Mouse (Mus musculus): Measurements from ENCODE around the gene Ablim1. TPM values are rescaled to one million over a fixed set of nuclear protein-coding genes. Genes with fewer than 3 reads are reported as not detected.

The Ablim1 gene
- polyA plus RNA-seq, 1 experiment from 2014 or later = 57.3 TPM

- Histone ChIP-seq H3K27me3 (replicated peaks; ENCODE audit: control insufficient read depth, insufficient read depth, low read length) (no peaks in the 10 kb centered on the region), H3K27ac (ENCODE audit: low read depth, low read length) (no peak overlapping the region), H3K9me3 (ENCODE audit: control insufficient read depth, low read length) (no peaks in the 10 kb centered on the region; the same call in 1 of the 2 replicates), H3K9ac (ENCODE audit: low read depth, low read length) (no peak overlapping the region), H3K4me2 (ENCODE audit: low read length) (no peak overlapping the region), H3K36me3 (ENCODE audit: control insufficient read depth, insufficient read depth, low read length) (0 out of 2 replicates have a peak, but pooled peaks cover 2% of the 10 kb centered on the region), H3K4me3 (ENCODE audit: low read length) (no peak overlapping the region), H3K4me1 (ENCODE audit: control insufficient read depth, insufficient read depth, low read depth, low read length) (peaks cover 6% of the 10 kb centered on the region)
- WGBS = 74% methylated on average over 10 of the region's 10 CpGs
- no peak for ATAC-seq
These were observed 187.8 kb downstream of the Ablim1 start for GRCm38 (mm10) chr19:57126950-57127349.

GRCm38 (mm10) chr19:57124906-57125305, 189.8 kb downstream of the Ablim1 start:
- H3K9me3 ChIP-seq (ENCODE audit: control insufficient read depth, low read length) = no peaks in the 10 kb centered on the region; the same call in 1 of the 2 replicates
- no peaks in the 10 kb centered on the region for H3K27me3 ChIP-seq (replicated peaks; ENCODE audit: control insufficient read depth, insufficient read depth, low read length)
- 80% methylated on average over 4 of the region's 4 CpGs for WGBS
- no peak for ATAC-seq
- H3K27ac ChIP-seq (ENCODE audit: low read depth, low read length) = no peak overlapping the region
- H3K4me2 ChIP-seq (ENCODE audit: low read length) = no peak overlapping the region
- 0 out of 2 replicates have a peak, but pooled peaks cover 2% of the 10 kb centered on the region for H3K36me3 ChIP-seq (ENCODE audit: control insufficient read depth, insufficient read depth, low read length)
- H3K4me3 ChIP-seq (ENCODE audit: low read length) = no peak overlapping the region
- H3K9ac ChIP-seq (ENCODE audit: low read depth, low read length) = no peak overlapping the region
- peaks cover 6% of the 10 kb centered on the region for H3K4me1 ChIP-seq (ENCODE audit: control insufficient read depth, insufficient read depth, low read depth, low read length)

- peak; percentile 51 for ATAC-seq
- 73% methylated on average over 2 of the region's 2 CpGs for WGBS
- no peak overlapping the region; the same call in 1 of the 2 replicates for H3K9ac ChIP-seq (ENCODE audit: low read depth, low read length)
- H3K9me3 ChIP-seq (ENCODE audit: control insufficient read depth, low read length) = no peaks in the 10 kb centered on the region; the same call in 1 of the 2 replicates
- H3K27ac ChIP-seq (ENCODE audit: low read depth, low read length) = peak overlapping the region; percentile 68
- no peak overlapping the region for H3K4me3 ChIP-seq (ENCODE audit: low read length)
- no peak overlapping the region for H3K4me2 ChIP-seq (ENCODE audit: low read length)
- H3K4me1 ChIP-seq (ENCODE audit: control insufficient read depth, insufficient read depth, low read depth, low read length) = peaks cover 9% of the 10 kb centered on the region
- H3K36me3 ChIP-seq (ENCODE audit: control insufficient read depth, insufficient read depth, low read length) = 0 out of 2 replicates have a peak, but pooled peaks cover 2% of the 10 kb centered on the region
- no peaks in the 10 kb centered on the region for H3K27me3 ChIP-seq (replicated peaks; ENCODE audit: control insufficient read depth, insufficient read depth, low read length)
These were observed 190.6 kb downstream of the Ablim1 start for GRCm38 (mm10) chr19:57124138-57124519.

DNA sequence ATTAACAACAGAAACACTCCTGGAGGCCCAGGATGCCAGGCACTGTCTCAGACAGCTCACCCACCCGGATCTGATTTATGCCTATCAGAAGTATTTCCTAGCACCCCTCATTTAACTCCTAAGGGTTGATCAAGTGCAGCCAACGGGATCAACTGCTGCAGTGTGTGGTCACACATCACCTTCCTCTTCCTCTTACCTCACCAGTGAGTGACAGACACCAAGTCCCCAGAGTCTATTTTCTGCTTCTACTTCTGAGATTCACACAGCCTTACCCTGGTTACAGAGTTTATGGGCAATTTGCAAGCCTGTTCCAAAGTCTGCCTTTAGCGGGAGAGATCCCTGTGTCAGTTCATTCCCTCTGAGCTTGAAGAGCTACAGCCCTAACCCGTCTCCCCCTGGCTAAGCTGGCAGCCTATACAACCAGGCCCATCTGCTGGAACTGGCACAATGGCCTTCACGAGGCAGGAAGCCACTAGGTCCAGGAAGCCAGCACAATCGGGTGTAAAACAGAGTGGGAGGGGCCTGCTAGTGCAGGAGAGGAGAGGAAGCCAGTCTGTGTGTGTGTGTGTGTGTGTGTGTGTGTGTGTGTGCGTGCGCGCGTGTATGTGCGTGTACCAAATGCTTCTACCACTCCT, 191.1 kb downstream of the Ablim1 start:
- Histone ChIP-seq H3K4me2 (ENCODE audit: low read length) (no peak overlapping the region), H3K27me3 (replicated peaks; ENCODE audit: control insufficient read depth, insufficient read depth, low read length) (no peaks in the 10 kb centered on the region), H3K9ac (ENCODE audit: low read depth, low read length) (no peak overlapping the region; the same call in 1 of the 2 replicates), H3K4me3 (ENCODE audit: low read length) (no peak overlapping the region), H3K4me1 (ENCODE audit: control insufficient read depth, insufficient read depth, low read depth, low read length) (peaks cover 14% of the 10 kb centered on the region), H3K9me3 (ENCODE audit: control insufficient read depth, low read length) (no peaks in the 10 kb centered on the region; the same call in 1 of the 2 replicates), H3K36me3 (ENCODE audit: control insufficient read depth, insufficient read depth, low read length) (0 out of 2 replicates have a peak, but pooled peaks cover 2% of the 10 kb centered on the region), H3K27ac (ENCODE audit: low read depth, low read length) (peak overlapping the region; percentile 68)
- peak; percentile 77 for ATAC-seq
- 57% methylated on average over 11 of the region's 11 CpGs for WGBS

DNA sequence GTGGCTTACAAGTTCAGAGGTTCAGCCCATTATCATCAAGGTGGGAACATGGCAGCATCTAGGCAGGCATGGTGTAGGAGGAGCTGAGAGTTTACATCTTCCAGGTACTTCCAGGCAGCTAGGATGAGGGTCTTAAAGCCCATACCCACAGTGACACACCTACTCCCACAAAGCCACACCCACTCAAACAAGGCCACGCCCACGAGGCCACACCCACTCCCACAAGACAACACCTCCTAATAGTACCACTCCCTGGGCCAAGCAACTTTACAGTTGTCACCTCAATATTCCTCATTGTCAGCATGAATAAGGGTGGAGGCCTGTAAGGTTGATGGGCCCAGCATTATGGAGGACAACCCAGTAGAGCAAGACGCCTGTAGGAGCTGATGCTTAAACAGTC, 192.5 kb downstream of the Ablim1 start:
- H3K4me2 ChIP-seq (ENCODE audit: low read length) = no peak overlapping the region
- H3K4me3 ChIP-seq (ENCODE audit: low read length) = no peak overlapping the region
- no peak overlapping the region for H3K27ac ChIP-seq (ENCODE audit: low read depth, low read length)
- H3K9me3 ChIP-seq (ENCODE audit: control insufficient read depth, low read length) = no peaks in the 10 kb centered on the region; the same call in 1 of the 2 replicates
- 96% methylated on average over 3 of the region's 3 CpGs for WGBS
- no peak overlapping the region for H3K9ac ChIP-seq (ENCODE audit: low read depth, low read length)
- ATAC-seq = no peak
- H3K27me3 ChIP-seq (replicated peaks; ENCODE audit: control insufficient read depth, insufficient read depth, low read length) = no peaks in the 10 kb centered on the region
- 0 out of 2 replicates have a peak, but pooled peaks cover 2% of the 10 kb centered on the region for H3K36me3 ChIP-seq (ENCODE audit: control insufficient read depth, insufficient read depth, low read length)
- H3K4me1 ChIP-seq (ENCODE audit: control insufficient read depth, insufficient read depth, low read depth, low read length) = peaks cover 24% of the 10 kb centered on the region

- no peak for ATAC-seq
- H3K4me2 ChIP-seq (ENCODE audit: low read length) = no peak overlapping the region
These were observed 193.7 kb downstream of the Ablim1 start for GRCm38 (mm10) chr19:57121036-57121435.

GRCm38 (mm10) chr19:57119661-57120060, 195.1 kb downstream of the Ablim1 start:
- WGBS = 70% methylated on average over 3 of the region's 3 CpGs
- H3K27ac ChIP-seq (ENCODE audit: low read depth, low read length) = 0 out of 2 replicates have a peak overlapping the region, but pooled peaks have one; percentile 19
- H3K4me3 ChIP-seq (ENCODE audit: low read length) = no peak overlapping the region
- H3K9ac ChIP-seq (ENCODE audit: low read depth, low read length) = no peak overlapping the region
- H3K36me3 ChIP-seq (ENCODE audit: control insufficient read depth, insufficient read depth, low read length) = no peaks in the 10 kb centered on the region
- H3K4me1 ChIP-seq (ENCODE audit: control insufficient read depth, insufficient read depth, low read depth, low read length) = peaks cover 30% of the 10 kb centered on the region
- no peak overlapping the region for H3K4me2 ChIP-seq (ENCODE audit: low read length)
- no peaks in the 10 kb centered on the region for H3K27me3 ChIP-seq (replicated peaks; ENCODE audit: control insufficient read depth, insufficient read depth, low read length)
- H3K9me3 ChIP-seq (ENCODE audit: control insufficient read depth, low read length) = no peaks in the 10 kb centered on the region
- no peak for ATAC-seq

More at GRCm38 (mm10) chr19:57121036-57121435, 193.7 kb downstream of the Ablim1 start:
- no peaks in the 10 kb centered on the region for H3K9me3 ChIP-seq (ENCODE audit: control insufficient read depth, low read length)
- no peaks in the 10 kb centered on the region for H3K36me3 ChIP-seq (ENCODE audit: control insufficient read depth, insufficient read depth, low read length)
- no peaks in the 10 kb centered on the region for H3K27me3 ChIP-seq (replicated peaks; ENCODE audit: control insufficient read depth, insufficient read depth, low read length)
- WGBS = 86% methylated on average over 4 of the region's 4 CpGs
- H3K9ac ChIP-seq (ENCODE audit: low read depth, low read length) = no peak overlapping the region
- peaks cover 30% of the 10 kb centered on the region for H3K4me1 ChIP-seq (ENCODE audit: control insufficient read depth, insufficient read depth, low read depth, low read length)
- no peak overlapping the region for H3K27ac ChIP-seq (ENCODE audit: low read depth, low read length)
- H3K4me3 ChIP-seq (ENCODE audit: low read length) = no peak overlapping the region

DNA sequence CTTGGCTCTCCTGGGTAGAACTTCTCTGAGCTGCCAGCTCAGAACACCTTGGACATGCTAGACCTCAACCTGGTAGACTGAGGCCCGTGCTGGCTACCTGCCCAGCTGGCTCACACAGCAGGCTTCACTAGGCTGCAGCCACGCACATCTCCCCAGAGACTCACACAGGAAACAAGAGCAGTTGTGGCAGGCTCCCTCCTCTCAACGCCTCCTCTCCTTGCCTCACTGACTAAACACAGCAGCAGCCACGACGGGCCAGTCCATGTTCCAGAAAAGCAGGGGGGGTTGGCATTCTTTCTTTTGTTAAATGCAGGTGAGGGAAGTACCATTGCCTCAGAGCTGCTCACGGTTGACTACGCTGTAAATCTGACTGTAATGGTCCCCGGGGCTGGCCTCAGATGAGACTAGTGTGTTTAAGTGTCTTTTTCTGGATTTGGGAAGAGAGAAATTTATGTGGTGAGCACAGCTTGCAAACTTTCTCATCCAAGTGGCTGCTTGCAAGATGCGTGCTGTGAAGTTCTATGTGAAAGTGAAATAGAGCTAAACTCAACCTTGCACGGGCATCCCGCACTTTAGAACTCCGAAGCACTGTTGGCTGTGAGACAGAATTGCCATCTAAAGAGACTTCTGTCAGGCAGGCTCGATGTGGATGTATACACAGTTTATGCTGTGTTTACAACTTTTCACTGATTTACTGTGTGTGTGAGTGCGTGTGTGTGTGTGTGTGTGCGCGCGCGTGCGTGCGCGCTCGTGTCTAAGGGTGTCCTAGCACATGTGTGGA, 195.7 kb downstream of the Ablim1 start:
- Histone ChIP-seq H3K36me3 (ENCODE audit: control insufficient read depth, insufficient read depth, low read length) (no peaks in the 10 kb centered on the region), H3K27me3 (replicated peaks; ENCODE audit: control insufficient read depth, insufficient read depth, low read length) (no peaks in the 10 kb centered on the region), H3K4me1 (ENCODE audit: control insufficient read depth, insufficient read depth, low read depth, low read length) (peaks cover 30% of the 10 kb centered on the region), H3K27ac (ENCODE audit: low read depth, low read length) (peak overlapping the region; percentile 77), H3K4me2 (ENCODE audit: low read length) (peak overlapping the region; percentile 53), H3K4me3 (ENCODE audit: low read length) (peak overlapping the region; percentile 35), H3K9ac (ENCODE audit: low read depth, low read length) (peak overlapping the region; percentile 57), H3K9me3 (ENCODE audit: control insufficient read depth, low read length) (no peaks in the 10 kb centered on the region)
- ATAC-seq = peak; percentile 74
- WGBS = 38% methylated on average over 22 of the region's 22 CpGs

DNA sequence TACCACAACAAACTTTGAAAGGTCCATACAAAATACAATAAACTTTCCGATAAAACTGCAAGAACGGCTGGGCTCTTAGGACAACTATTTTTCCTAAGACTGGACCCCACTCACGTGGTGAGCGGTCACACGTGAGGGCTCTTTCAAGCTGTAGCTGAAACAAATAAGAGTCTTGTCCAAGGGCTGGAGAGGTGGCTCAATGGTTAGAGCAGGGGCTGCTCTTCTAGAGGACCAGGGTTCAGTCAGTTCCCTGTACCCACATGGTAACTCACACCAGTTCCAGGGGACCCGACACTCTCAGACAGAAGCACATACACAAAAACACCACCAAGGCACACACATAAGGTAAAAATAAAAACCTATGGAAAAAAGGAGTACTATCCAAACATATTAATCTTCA, 197.0 kb downstream of the Ablim1 start:
- H3K9me3 ChIP-seq (ENCODE audit: control insufficient read depth, low read length) = no peaks in the 10 kb centered on the region
- H3K4me3 ChIP-seq (ENCODE audit: low read length) = peak overlapping the region; percentile 35
- H3K27me3 ChIP-seq (replicated peaks; ENCODE audit: control insufficient read depth, insufficient read depth, low read length) = no peaks in the 10 kb centered on the region
- 37% methylated on average over 6 of the region's 6 CpGs for WGBS
- peak overlapping the region; percentile 38 for H3K4me2 ChIP-seq (ENCODE audit: low read length)
- ATAC-seq = no peak
- H3K36me3 ChIP-seq (ENCODE audit: control insufficient read depth, insufficient read depth, low read length) = no peaks in the 10 kb centered on the region
- peak overlapping the region; percentile 29; the same call in 1 of the 2 replicates for H3K27ac ChIP-seq (ENCODE audit: low read depth, low read length)
- H3K4me1 ChIP-seq (ENCODE audit: control insufficient read depth, insufficient read depth, low read depth, low read length) = peaks cover 24% of the 10 kb centered on the region
- H3K9ac ChIP-seq (ENCODE audit: low read depth, low read length) = peak overlapping the region; percentile 27; the same call in 1 of the 2 replicates
